Mouse (Mus musculus) cerebellum, postnatal 25 days (tissue): ENCODE measurements at regions not wholly inside any gene's neighbourhood (a gene's known extent, or its start where the extent isn't known, plus 50 kb on each side); places are given as distances from the start of the nearest gene placed in this dataset.

ENCODE experiments used
- DNase-seq, 2 experiments: peaks; one replicate each; pipeline ENCODE4 v3.0.0; 2021; ENCODE audit warnings: mixed read lengths in 2 of 2

- DNase-seq = no peak
These were observed 226.9 kb downstream of the Ar start for GRCm38 (mm10) chrX:98375437-98375836.

GRCm38 (mm10) chrX:98380247-98380905 lies 231.8 kb downstream of the Ar start:
- peak; percentile 38 to 57 for DNase-seq

DNA sequence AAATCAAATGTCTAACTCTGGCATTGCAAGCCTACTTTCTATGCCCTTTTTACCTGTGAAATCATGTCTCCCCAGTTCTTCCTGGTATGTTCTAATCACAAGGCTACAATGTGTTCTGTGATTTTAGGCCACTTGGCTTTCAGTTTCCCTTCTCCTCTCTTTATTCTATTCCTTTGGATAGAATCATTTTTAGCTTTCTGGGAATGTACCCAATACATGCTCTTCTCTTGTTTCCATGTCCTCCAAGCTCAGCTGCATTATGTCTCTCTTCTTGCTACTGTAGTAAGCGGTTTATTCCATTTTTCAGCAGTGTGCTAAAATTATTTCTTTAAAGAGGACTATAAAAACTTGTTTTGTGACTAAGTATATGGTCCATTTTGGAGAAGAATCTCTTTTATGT lies 235.4 kb downstream of the Ar start:
- DNase-seq = no peak

GRCm38 (mm10) chrX:98392376-98392775 lies 243.8 kb downstream of the Ar start:
- no peak for DNase-seq

- no peak for DNase-seq
These were observed 260.5 kb downstream of the Ar start for GRCm38 (mm10) chrX:98409090-98409489.

GRCm38 (mm10) chrX:98419437-98419836 lies 270.9 kb downstream of the Ar start:
- DNase-seq = no peak

- peak in 1 of 2 experiments; percentile 2 for DNase-seq
These were observed 303.5 kb downstream of the Ar start for GRCm38 (mm10) chrX:98452026-98452425.

DNA sequence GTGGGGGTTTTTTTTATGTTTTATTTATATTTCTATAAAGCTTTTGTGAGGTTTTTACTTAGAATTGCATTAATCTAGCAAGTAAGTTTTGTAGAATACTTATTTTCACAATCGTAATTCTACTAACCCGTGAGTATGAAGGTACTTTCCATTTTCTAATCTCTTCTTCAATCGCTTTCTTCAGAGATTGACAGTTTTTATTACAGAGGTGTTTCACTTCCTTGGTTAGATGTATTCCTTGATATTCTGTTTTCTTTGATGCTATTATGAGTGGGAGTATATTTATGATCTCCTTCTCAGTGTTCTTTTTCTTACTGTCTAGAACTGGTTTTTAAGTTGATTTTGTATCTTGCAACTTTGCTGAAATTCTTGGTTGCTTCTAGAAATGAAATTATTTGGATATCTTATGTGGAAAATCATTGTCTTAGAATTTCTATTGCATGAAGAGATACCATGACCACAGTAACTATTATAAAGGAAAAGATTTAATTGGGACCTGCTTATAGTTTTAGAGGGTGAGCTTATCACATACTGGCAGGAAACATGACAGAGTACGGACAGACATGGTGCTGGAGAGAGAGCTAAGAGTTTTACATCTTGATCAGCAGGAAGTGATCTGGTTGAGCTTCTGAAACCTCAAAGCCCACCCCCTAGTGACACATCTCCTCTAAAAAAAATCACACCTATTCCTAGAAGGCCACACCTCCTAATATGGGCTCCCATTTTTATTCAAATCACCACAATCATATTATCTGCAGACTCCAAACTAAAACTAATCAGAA lies 328.1 kb downstream of the Ar start:
- DNase-seq = no peak
